Comparison of ENCODE assay signal across 12 mouse cellular contexts in the genomic region with DNA sequence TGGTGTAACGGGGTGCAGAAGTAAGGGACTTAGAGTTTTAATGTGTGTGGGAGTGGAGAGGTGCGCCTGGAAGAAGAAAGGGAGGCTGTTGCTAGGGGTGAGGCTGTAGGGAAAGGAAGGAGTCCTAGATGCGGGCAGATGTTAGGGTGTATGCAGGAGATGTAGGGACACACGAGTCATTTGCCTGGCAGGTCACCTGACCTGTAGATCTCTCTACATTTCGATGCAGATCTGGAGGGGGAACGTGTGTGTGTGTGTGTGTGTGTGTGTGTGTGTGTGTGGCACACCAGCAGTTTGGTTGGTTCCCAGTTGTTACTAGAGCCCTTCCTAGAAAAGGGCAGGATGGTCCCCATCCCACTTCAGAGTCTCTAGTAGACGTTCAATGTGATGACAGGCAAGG. TPM values are rescaled to one million over a fixed set of nuclear protein-coding genes. Genes with fewer than 3 reads are reported as not detected.
DNase-seq lines count a peak whose midpoint lies in the region; ATAC-seq lines count a peak whose summit lies in the region.
"Had no signal": no experiment of that assay in that cellular context is flagged by ENCODE, and none has a peak within 500 bp of the region (broad histone marks: within the 10 kb centered on the region; RNA-seq: fewer than 3 reads in every experiment).

No protein-coding gene starts in this region.

- peaks cover 58% of the 10 kb centered on the region for H3K4me1 ChIP-seq in kidney, embryonic 14.5 days (ENCODE audit: control insufficient read depth, insufficient read depth, low read length)
- peaks cover 97% of the 10 kb centered on the region for H3K4me1 ChIP-seq in embryonic facial prominence, embryonic 13.5 days
- H3K4me1 ChIP-seq in intestine, embryonic 15.5 days (replicated peaks) = peaks cover 71% of the 10 kb centered on the region
- H3K4me1 ChIP-seq in midbrain, embryonic 15.5 days = peaks cover 52% of the 10 kb centered on the region

- DNase-seq in kidney, postnatal 36 days = no peak
- no peak for DNase-seq in left cerebral cortex, postnatal 25 days (ENCODE audit: low spot score in 2 of 2)
- DNase-seq in adrenal gland, postnatal 4 days (ENCODE audit: low spot score in 2 of 2) = no peak
- DNase-seq: gastrocnemius, postnatal 36 days; layer of hippocampus, postnatal 36 days had no signal

- H3K36me3 ChIP-seq in kidney, embryonic 14.5 days (ENCODE audit: control insufficient read depth, insufficient read depth, low read length) = peaks cover 12% of the 10 kb centered on the region
- peaks cover 54% of the 10 kb centered on the region for H3K36me3 ChIP-seq in embryonic facial prominence, embryonic 13.5 days
- H3K36me3 ChIP-seq in intestine, embryonic 15.5 days = 0 out of 2 replicates have a peak, but pooled peaks cover 5% of the 10 kb centered on the region
- H3K36me3 ChIP-seq in midbrain, embryonic 15.5 days (replicated peaks) = no peaks in the 10 kb centered on the region

- no peak overlapping the region for H3K27ac ChIP-seq in kidney, embryonic 14.5 days (ENCODE audit: low read depth, low read length)
- H3K27ac ChIP-seq in embryonic facial prominence, embryonic 13.5 days = peak overlapping the region; percentile 93
- no peak overlapping the region for H3K27ac ChIP-seq in intestine, embryonic 15.5 days
- no peak overlapping the region for H3K27ac ChIP-seq in midbrain, embryonic 15.5 days

- H3K27me3 ChIP-seq in kidney, embryonic 14.5 days (ENCODE audit: control insufficient read depth, insufficient read depth, low read length) = peaks cover 57% of the 10 kb centered on the region
- peaks cover 54% of the 10 kb centered on the region for H3K27me3 ChIP-seq in embryonic facial prominence, embryonic 13.5 days
- peaks cover 59% of the 10 kb centered on the region for H3K27me3 ChIP-seq in intestine, embryonic 15.5 days (replicated peaks)
- peaks cover 63% of the 10 kb centered on the region for H3K27me3 ChIP-seq in midbrain, embryonic 15.5 days (replicated peaks)

- H3K9me3 ChIP-seq in kidney, embryonic 14.5 days (ENCODE audit: control insufficient read depth, low read length) = no peaks in the 10 kb centered on the region
- H3K9me3 ChIP-seq in embryonic facial prominence, embryonic 13.5 days = no peaks in the 10 kb centered on the region
- H3K9me3 ChIP-seq in intestine, embryonic 15.5 days = no peaks in the 10 kb centered on the region
- no peaks in the 10 kb centered on the region for H3K9me3 ChIP-seq in midbrain, embryonic 15.5 days

- intact Hi-C loops in left cerebral cortex, postnatal 25 days (cut with DNase I) = no loop called here

- 0 out of 2 replicates have a peak overlapping the region, but pooled peaks have one; percentile 33 for H3K4me3 ChIP-seq in kidney, embryonic 14.5 days (ENCODE audit: low read length)
- H3K4me3 ChIP-seq in embryonic facial prominence, embryonic 13.5 days = peak overlapping the region; percentile 35
- no peak overlapping the region for H3K4me3 ChIP-seq in intestine, embryonic 15.5 days (replicated peaks)
- H3K4me3 ChIP-seq in midbrain, embryonic 15.5 days = 0 out of 2 replicates have a peak overlapping the region, but pooled peaks have one; percentile 30

- 22% methylated on average over 7 of the region's 7 CpGs for WGBS in kidney, embryonic 14.5 days
- WGBS in embryonic facial prominence, embryonic 13.5 days = 23% methylated on average over 7 of the region's 7 CpGs
- 38% methylated on average over 7 of the region's 7 CpGs for WGBS in intestine, embryonic 15.5 days
- 9% methylated on average over 7 of the region's 7 CpGs for WGBS in midbrain, embryonic 15.5 days

- H3K9ac ChIP-seq in kidney, embryonic 14.5 days (ENCODE audit: low read depth, low read length) = no peak overlapping the region
- H3K9ac ChIP-seq in embryonic facial prominence, embryonic 13.5 days = peak overlapping the region; percentile 69
- no peak overlapping the region for H3K9ac ChIP-seq in intestine, embryonic 15.5 days
- no peak overlapping the region for H3K9ac ChIP-seq in midbrain, embryonic 15.5 days

- peak overlapping the region; percentile 50 for H3K4me2 ChIP-seq in kidney, embryonic 14.5 days (replicated peaks; ENCODE audit: low read depth, low read length)
- H3K4me2 ChIP-seq in embryonic facial prominence, embryonic 13.5 days = peak overlapping the region; percentile 77
- peak overlapping the region; percentile 73 for H3K4me2 ChIP-seq in intestine, embryonic 15.5 days (replicated peaks)
- peak overlapping the region; percentile 54 for H3K4me2 ChIP-seq in midbrain, embryonic 15.5 days

- ATAC-seq in kidney, embryonic 14.5 days (ENCODE audit: low FRiP score, low TSS enrichment) = no peak
- no peak for ATAC-seq in embryonic facial prominence, embryonic 13.5 days (ENCODE audit: insufficient number of reproducible peaks, insufficient read depth, low FRiP score, low TSS enrichment, low read depth)
- no peak for ATAC-seq in intestine, embryonic 15.5 days
- ATAC-seq in midbrain, embryonic 15.5 days (replicated peaks) = no peak
- no peak for ATAC-seq in erythroid progenitor cell, adult 5-6 weeks (replicated peaks; ENCODE audit: low FRiP score, poor library complexity, severe bottlenecking)

RNA-seq across cellular contexts. Expression of a gene that starts 7.9 kb away (rescaled TPM):
- polyA plus RNA-seq in kidney, embryonic 14.5 days (2014; fragmentation: Nextera tagmentation; extraction: Ambion mirVana) = 17.2 and 19.6 TPM in 2 replicates
- polyA plus RNA-seq in embryonic facial prominence, embryonic 13.5 days (2015; fragmentation: Nextera tagmentation; extraction: Ambion mirVana) = 30.9 and 39.0 TPM in 2 replicates
- 11.5 and 11.7 TPM in 2 replicates for polyA plus RNA-seq in intestine, embryonic 15.5 days (2015; fragmentation: Nextera tagmentation; extraction: Ambion mirVana)
- polyA plus RNA-seq in midbrain, embryonic 15.5 days (2015; fragmentation: Nextera tagmentation; extraction: Ambion mirVana) = 1.7 and 2.6 TPM in 2 replicates
- 1 to 10 TPM; 2.9 to 3.2 TPM for total RNA-seq in left cerebral cortex, postnatal 25 days (2021)
- 10 to 100 TPM; 29.3 to 33.9 TPM for total RNA-seq in adrenal gland, postnatal 4 days (2021)
- 0.42 TPM in 1 of 2 replicates, not detected in the other for total RNA-seq in erythroid progenitor cell, adult 5-6 weeks (2015; ENCODE audit: low replicate concordance)
- total RNA-seq in erythroid progenitor cell, adult 5-6 weeks (2017; ENCODE audit: low replicate concordance) = not detected in 2 replicates
- total RNA-seq: neutrophil, adult 5-6 weeks had no signal

RNA-seq across cellular contexts. Expression of a gene that starts 27.9 kb away (rescaled TPM):
- polyA plus RNA-seq in kidney, embryonic 14.5 days (2014; fragmentation: Nextera tagmentation; extraction: Ambion mirVana) = not detected in 2 replicates
- polyA plus RNA-seq in embryonic facial prominence, embryonic 13.5 days (2015; fragmentation: Nextera tagmentation; extraction: Ambion mirVana) = 0.36 and 0.45 TPM in 2 replicates
- not detected in 2 replicates for polyA plus RNA-seq in intestine, embryonic 15.5 days (2015; fragmentation: Nextera tagmentation; extraction: Ambion mirVana)
- 3.5 and 4.9 TPM in 2 replicates for polyA plus RNA-seq in midbrain, embryonic 15.5 days (2015; fragmentation: Nextera tagmentation; extraction: Ambion mirVana)
- total RNA-seq in left cerebral cortex, postnatal 25 days (2021) = 1 to 10 TPM; 4.7 to 5.4 TPM
- total RNA-seq in adrenal gland, postnatal 4 days (2021) = under 1 TPM in 1 of 2 experiments, not detected in 1; 0.62 TPM
- not detected in 2 replicates for total RNA-seq in erythroid progenitor cell, adult 5-6 weeks (2015; ENCODE audit: low replicate concordance)
- not detected in 2 replicates for total RNA-seq in erythroid progenitor cell, adult 5-6 weeks (2017; ENCODE audit: low replicate concordance)
- total RNA-seq: adrenal gland, postnatal 25 days; gastrocnemius, postnatal 36 days; neutrophil, adult 5-6 weeks had no signal

RNA-seq across cellular contexts. Expression of a gene that starts 33.2 kb away (rescaled TPM):
- 2.7 and 2.9 TPM in 2 replicates for polyA plus RNA-seq in kidney, embryonic 14.5 days (2014; fragmentation: Nextera tagmentation; extraction: Ambion mirVana)
- polyA plus RNA-seq in embryonic facial prominence, embryonic 13.5 days (2015; fragmentation: Nextera tagmentation; extraction: Ambion mirVana) = 2.2 and 3.0 TPM in 2 replicates
- polyA plus RNA-seq in intestine, embryonic 15.5 days (2015; fragmentation: Nextera tagmentation; extraction: Ambion mirVana) = 2.0 and 3.1 TPM in 2 replicates
- 3.9 and 5.2 TPM in 2 replicates for polyA plus RNA-seq in midbrain, embryonic 15.5 days (2015; fragmentation: Nextera tagmentation; extraction: Ambion mirVana)
- 10 to 100 TPM; 12.3 to 13.8 TPM for total RNA-seq in left cerebral cortex, postnatal 25 days (2021)
- total RNA-seq in adrenal gland, postnatal 4 days (2021) = 1 to 10 TPM; 2.9 to 8.8 TPM
- 7.1 and 9.7 TPM in 2 replicates for total RNA-seq in erythroid progenitor cell, adult 5-6 weeks (2015; ENCODE audit: low replicate concordance)
- 4.6 and 9.5 TPM in 2 replicates for total RNA-seq in erythroid progenitor cell, adult 5-6 weeks (2017; ENCODE audit: low replicate concordance)

RNA-seq across cellular contexts. Expression of a gene that starts 45.6 kb away (rescaled TPM):
- polyA plus RNA-seq in kidney, embryonic 14.5 days (2014; fragmentation: Nextera tagmentation; extraction: Ambion mirVana) = 42.6 and 70.3 TPM in 2 replicates
- polyA plus RNA-seq in embryonic facial prominence, embryonic 13.5 days (2015; fragmentation: Nextera tagmentation; extraction: Ambion mirVana) = 88.8 and 97.7 TPM in 2 replicates
- 52.3 and 55.6 TPM in 2 replicates for polyA plus RNA-seq in intestine, embryonic 15.5 days (2015; fragmentation: Nextera tagmentation; extraction: Ambion mirVana)
- 93.2 and 93.4 TPM in 2 replicates for polyA plus RNA-seq in midbrain, embryonic 15.5 days (2015; fragmentation: Nextera tagmentation; extraction: Ambion mirVana)
- total RNA-seq in left cerebral cortex, postnatal 25 days (2021) = 100 to 1,000 TPM in 1 of 2 experiments, 10 to 100 TPM in 1; 87.8 to 101 TPM
- total RNA-seq in adrenal gland, postnatal 4 days (2021) = 10 to 100 TPM; 52.3 TPM
- total RNA-seq in erythroid progenitor cell, adult 5-6 weeks (2015; ENCODE audit: low replicate concordance) = 4.2 and 5.4 TPM in 2 replicates
- 3.7 and 3.9 TPM in 2 replicates for total RNA-seq in erythroid progenitor cell, adult 5-6 weeks (2017; ENCODE audit: low replicate concordance)
